Mouse (Mus musculus): ENCODE data around the gene Rrbp1.

Gene Rrbp1

GRCm38 (mm10) chr2:144011080-144011551, at the start of gene Rrbp1:
Gene Rrbp1, minus strand, starts transcription at chr2:144011263.
- DNase-seq (ENCODE audit: low read depth, low spot score), result peak; percentile 94

- no peak for DNase-seq (ENCODE audit: low read depth, low spot score)
Observed at GRCm38 (mm10) chr2:144057735-144058134, 46.7 kb upstream of the Rrbp1 start.

DNA sequence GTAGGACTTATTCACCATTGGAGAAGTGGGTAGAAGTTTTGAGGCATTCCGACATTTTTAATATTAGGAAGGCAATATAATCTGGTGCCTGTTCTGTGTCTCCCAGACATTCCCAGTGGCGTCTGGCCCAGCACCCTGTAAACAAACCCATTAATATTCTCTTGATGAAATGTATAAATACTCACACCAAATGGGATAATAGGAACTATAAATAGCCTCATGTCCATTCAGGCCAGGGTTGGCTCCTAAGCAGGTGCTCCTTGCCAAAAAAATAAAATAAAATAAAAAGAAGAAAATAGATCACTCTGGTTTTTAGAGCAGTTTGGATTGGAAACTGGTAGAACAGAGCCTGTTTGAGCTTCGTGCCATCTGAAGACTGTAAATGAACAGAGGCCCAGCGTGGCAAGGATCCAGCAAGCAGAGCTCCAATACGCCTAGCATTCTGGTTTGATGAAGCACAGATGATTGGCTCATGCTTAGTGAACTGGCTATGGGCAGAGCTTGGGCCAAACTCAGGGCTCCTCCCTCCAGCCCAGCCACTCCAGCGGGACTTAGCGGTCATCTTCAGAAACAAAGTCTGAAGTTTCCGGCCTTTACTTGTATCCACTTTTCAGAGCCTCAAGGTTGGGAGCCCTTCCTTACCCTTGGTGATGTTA, 41.5 kb upstream of the Rrbp1 start:
- no peak for DNase-seq (ENCODE audit: low read depth, low spot score)

GRCm38 (mm10) chr2:144050861-144051260, 39.8 kb upstream of the Rrbp1 start:
- DNase-seq (ENCODE audit: low read depth, low spot score), result no peak

- DNase-seq (ENCODE audit: low read depth, low spot score), result no peak
Observed at GRCm38 (mm10) chr2:144050146-144050680, 39.1 kb upstream of the Rrbp1 start.

GRCm38 (mm10) chr2:144046916-144047315, 35.9 kb upstream of the Rrbp1 start:
- no peak for DNase-seq (ENCODE audit: low read depth, low spot score)

GRCm38 (mm10) chr2:144045756-144046560, 34.9 kb upstream of the Rrbp1 start:
- DNase-seq (ENCODE audit: low read depth, low spot score), result no peak

DNA sequence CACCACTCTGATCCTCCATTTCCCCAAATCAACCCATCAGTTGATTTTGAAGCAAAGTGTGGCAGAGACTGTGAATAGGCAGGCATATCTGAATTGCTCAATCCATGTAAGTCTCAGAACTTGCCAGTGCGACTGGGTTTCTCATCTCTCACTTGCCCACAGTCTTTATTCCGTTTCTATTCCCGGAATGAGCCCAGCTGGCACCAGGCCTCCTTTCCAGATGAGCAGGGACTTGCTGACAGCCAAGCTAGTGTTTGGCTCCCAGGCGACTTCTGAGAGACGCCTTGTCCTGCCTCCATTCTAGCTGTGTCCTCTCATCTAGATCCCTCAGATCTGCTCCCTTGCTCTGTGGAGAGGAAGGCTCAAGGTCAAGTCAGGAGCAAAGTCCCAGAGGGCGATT, 33.7 kb upstream of the Rrbp1 start:
- DNase-seq (ENCODE audit: low read depth, low spot score), result no peak

GRCm38 (mm10) chr2:144032664-144033063, 21.6 kb upstream of the Rrbp1 start, which contains the start of gene Banf2:
Gene Banf2, plus strand, starts transcription at chr2:144033059.
- no peak for DNase-seq (ENCODE audit: low read depth, low spot score)

GRCm38 (mm10) chr2:144030791-144031190, 19.7 kb upstream of the Rrbp1 start:
- no peak for DNase-seq (ENCODE audit: low read depth, low spot score)

GRCm38 (mm10) chr2:144026456-144026855, 15.4 kb upstream of the Rrbp1 start:
- DNase-seq (ENCODE audit: low read depth, low spot score), result no peak

GRCm38 (mm10) chr2:144025361-144025760, 14.3 kb upstream of the Rrbp1 start:
- DNase-seq (ENCODE audit: low read depth, low spot score), result no peak

GRCm38 (mm10) chr2:144022441-144022840, 11.4 kb upstream of the Rrbp1 start:
- DNase-seq (ENCODE audit: low read depth, low spot score), result no peak

GRCm38 (mm10) chr2:144019971-144020370, 8.9 kb upstream of the Rrbp1 start:
- no peak for DNase-seq (ENCODE audit: low read depth, low spot score)

DNA sequence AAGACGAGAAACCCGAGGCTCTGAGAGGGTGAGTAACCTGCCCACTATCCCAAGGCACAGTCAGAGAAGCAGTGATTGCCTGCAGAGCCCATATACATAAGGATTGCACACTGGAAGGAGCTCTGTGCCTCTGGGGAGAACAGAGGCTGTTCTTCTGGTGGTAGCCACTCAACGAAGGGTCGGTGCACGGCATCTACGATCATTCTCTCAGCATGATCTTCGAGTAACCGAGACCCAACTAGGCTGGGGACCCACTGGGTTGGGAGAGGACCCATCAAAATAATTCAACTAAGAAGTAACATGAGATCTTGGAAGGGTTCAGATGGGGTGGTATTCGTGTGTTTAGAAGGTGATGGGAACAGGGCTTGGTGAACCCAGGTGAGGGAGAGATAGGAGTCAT, 4.8 kb upstream of the Rrbp1 start:
- no peak for DNase-seq (ENCODE audit: low read depth, low spot score)

DNA sequence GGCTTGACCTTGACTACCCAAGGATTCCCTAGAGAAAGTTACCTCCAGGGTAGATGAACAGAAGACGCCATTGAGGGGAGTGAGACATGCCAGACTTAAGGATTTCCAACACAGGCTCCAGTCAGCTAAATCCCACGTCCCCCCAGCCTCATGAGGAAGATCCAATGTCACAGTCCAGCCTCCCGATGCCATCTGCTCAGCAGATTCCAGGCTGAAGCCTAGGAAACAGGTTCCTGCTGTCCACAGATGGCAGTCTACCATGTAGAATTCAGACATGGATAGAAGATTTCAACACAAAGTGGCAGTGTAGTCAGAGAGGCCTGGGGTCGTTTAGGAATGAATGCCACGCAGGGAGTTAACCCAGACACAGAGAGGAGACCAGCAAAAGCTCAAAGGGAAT, 3.4 kb upstream of the Rrbp1 start:
- DNase-seq (ENCODE audit: low read depth, low spot score), result no peak

DNA sequence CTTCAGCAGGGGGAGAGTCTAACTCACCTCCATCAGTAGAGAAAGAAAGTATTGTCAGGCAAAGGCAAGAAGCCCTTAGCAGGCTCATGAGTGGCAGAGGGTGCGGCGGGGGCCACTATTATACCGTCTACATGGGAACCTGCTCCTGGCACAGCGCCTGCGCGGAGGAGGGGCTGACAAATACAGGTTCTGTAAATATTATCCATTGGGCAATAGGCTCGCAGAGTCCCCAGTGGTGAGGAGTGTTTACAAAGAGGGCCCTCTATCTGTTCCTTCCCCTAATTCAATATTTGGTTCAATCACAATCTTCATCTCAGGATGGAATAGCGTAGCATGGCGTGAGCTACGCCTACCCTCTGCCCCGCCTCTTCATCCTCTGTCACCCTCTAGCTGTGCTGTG, 3.0 kb upstream of the Rrbp1 start:
- DNase-seq (ENCODE audit: low read depth, low spot score), result no peak

DNA sequence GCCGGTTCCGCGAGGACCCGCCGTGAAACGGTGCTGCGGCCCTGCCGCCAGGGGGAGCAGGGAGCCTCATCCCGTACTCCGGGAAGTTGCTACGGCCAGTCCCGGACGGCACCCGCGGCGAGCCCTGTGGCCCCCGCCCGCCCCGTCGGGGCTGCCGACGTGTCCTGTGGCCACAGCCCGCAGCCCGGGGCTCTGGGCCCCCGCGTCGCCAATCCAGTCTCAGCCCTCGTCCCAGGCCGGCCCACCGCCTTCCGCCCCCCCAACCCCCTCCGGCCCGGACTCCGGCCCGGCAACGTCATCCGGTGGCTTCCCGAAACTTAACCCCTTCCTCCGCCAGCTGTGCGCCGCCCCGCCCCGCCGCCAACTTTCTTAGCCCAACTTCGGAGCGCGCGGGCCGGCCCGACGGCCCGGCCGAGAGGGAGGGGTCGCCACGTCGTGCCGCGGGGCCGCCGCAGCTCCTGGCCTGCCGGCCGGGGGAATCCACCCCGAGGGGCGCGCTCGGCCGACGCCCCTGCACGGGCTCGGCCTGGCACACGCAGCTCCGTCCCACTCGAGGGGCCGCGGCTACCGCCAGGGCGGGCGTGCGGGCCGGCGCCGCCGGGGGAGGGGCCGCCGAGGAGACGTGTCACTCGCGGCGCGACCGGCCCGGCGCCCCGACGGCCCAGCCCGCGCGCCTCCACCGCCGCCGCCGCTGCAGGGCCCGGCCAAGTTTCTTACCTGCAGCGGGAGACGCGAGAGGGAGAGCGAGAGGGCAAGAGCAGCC, 600 bp downstream of the Rrbp1 start:
- peak; percentile 33 for DNase-seq (ENCODE audit: low read depth, low spot score)

GRCm38 (mm10) chr2:144009551-144010281, 1.3 kb downstream of the Rrbp1 start:
- no peak for DNase-seq (ENCODE audit: low read depth, low spot score)

DNA sequence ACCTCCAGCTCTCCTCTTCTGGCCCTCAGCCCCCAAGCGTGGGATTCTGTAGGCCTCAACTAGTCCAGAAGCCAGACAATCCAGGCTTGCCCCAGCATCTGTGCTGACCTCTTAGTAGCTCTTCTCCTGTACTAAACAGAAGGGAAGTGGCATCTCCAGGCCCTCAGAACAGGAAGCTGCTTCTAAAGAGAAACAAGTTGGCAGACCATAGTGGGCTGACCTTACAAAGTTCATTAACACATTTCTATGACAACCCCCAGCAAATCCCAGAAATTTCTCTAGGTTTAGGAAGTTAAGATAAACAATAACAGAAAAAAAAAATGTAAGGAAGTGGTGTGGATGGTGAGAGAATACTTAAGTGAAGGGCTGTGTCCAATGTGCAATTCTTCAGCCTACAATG, 2.0 kb downstream of the Rrbp1 start:
- DNase-seq (ENCODE audit: low read depth, low spot score), result no peak

DNA sequence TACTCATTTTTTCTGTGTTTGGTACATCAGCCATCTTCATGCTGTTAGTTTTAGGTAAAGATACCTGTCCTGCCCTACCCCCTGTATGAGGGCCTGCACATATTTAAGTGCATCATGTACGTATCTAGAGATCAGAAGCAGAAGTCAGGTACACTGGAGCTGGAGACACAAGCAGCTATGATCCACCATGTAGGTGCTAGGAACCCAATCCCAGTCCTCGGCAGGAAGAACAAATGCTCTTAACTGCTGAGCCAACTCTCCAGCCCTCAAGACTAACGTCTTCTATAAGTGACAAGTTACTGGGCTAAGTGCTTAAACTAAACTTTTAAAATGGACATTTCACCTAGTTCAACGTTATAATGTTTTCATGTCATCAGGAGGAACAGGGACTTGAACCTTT, 3.9 kb downstream of the Rrbp1 start:
- no peak for DNase-seq (ENCODE audit: low read depth, low spot score)
